Mouse (Mus musculus): ENCODE results near the gene BC024978. TPM values are rescaled to one million over a fixed set of nuclear protein-coding genes. Genes with fewer than 3 reads are reported as not detected.
A peak's percentile ranks its signal among the peaks of the same experiment; 100 is the strongest.

Gene BC024978
- polyA plus RNA-seq, 1 experiment from 2014 or later: 4.0 TPM

DNA sequence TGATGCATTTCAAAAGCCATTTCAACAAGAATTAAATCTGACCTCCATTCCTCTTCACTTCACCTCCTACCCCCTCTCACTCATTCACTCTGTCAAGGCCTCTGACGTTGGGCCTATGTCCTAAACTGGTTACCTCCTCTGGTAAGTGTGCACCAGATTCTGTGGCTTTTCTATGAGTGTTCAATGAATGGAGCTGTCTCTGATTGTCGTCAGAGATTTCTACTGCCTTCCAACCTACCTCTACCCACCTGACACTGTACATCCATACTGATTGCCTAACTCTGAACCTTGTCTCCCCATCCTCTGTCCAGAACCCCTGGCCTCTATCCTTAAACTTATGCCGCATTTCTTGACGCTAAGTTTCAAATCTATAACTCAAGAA lies 17.6 kb upstream of the BC024978 start:
- Histone ChIP-seq H3K27ac (peak overlapping the region; percentile 93), H3K27me3 (no peaks in the 10 kb centered on the region), H3K9me3 (no peaks in the 10 kb centered on the region), H3K36me3 (peaks cover 25% of the 10 kb centered on the region), H3K9ac (replicated peaks) (0 out of 2 replicates have a peak overlapping the region, but pooled peaks have one; percentile 40), H3K4me2 (peak overlapping the region; percentile 57), H3K4me3 (replicated peaks) (peak overlapping the region; percentile 65), H3K4me1 (replicated peaks) (peaks cover 3% of the 10 kb centered on the region; the same call in 1 of the 2 replicates)
- WGBS: 24% methylated on average over 4 of the region's 4 CpGs
- no peak for ATAC-seq (ENCODE audit: insufficient number of reproducible peaks, insufficient read depth, low FRiP score, low TSS enrichment, low read depth)

DNA sequence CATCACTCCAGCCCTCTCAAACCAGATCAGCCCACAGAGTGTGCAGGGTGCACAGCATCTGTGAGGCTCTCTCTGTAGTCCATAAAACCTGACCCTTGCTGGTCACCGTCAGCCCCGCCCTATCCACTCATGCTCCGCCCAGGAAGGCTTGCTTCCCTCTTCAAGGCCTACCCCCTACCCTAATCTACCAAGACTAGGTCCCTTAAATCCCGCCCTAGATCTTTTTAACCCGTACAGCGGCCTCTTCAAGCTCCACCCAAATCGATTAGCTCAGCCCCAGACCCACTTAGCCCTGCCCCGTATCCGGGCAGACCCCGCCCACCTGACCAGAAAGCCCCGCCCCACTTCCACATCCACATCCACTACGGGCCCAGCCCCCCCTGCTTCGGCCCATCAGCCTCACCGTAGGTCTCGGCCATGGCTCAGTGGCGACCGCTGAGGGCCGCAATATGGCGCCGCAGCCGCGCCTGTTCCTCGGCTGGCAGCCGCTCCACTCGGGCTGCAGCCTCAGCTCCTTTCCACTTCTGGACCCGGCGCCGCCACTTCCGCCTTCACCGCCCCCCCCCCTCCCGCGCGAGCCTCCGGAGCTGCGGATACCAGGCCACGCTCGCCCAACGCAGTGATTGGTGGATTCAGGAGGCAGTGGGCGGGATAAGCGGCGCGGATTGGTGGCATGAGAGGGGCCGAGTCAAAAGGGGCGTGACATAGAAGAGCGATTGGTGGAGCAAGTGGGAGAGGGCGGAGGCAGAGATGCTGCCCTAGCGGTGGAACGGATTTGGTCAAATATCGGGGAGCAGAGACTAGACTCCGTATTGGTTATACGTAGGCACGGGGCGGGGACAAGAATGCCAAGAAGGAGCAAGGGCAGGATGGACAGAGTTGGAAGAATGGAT lies 17.0 kb upstream of the BC024978 start, which contains the start of gene Rab4b:
Gene Rab4b (minus strand): TSS at position 573 of the 893 bp plus-strand sequence.
- Histone ChIP-seq H3K9me3 (no peaks in the 10 kb centered on the region), H3K9ac (replicated peaks) (peak within 1 kb of the TSS; percentile 54), H3K4me1 (replicated peaks) (peaks cover 3% of the 10 kb centered on the region; the same call in 1 of the 2 replicates), H3K27me3 (no peaks in the 10 kb centered on the region), H3K4me2 (peak within 1 kb of the TSS; percentile 57), H3K27ac (peak within 1 kb of the TSS; percentile 93), H3K36me3 (peaks cover 27% of the 10 kb centered on the region), H3K4me3 (replicated peaks) (peak within 1 kb of the TSS; percentile 65)
- peak; percentile 96 for ATAC-seq (ENCODE audit: insufficient number of reproducible peaks, insufficient read depth, low FRiP score, low TSS enrichment, low read depth)
- WGBS: under 1% methylated on average over 52 of the region's 53 CpGs

DNA sequence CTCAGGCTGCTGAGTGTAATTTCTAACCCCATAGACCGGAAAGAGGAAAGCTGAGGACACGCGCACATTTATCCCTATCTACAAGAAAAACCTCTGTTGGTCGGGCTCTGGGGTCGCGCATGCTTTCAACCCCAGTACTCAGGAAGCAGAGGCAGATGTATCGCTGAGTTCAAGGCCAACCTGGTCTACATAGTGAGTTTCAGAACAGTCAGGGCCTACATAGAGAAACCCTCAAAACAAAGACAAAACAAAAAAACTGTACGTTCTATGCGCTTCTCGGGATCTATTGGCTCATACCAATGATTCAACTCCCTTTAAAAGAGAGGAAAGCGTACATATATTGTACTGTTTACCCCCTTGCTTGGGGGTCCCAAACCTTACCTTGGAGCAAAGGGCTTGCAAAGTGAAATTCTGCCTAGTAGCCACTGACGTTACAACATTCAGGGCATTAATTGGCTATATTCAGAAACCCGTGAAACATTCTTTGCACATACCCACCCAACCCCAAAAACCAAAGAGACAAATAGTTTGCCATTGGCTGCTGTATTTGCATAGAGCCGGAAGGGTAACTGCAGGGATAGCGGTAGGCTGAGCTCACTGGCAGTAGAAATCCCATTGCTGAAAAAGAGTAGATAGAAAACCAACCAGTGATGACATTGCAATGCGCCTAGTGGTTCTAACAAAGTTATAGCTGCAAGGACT lies 16.2 kb upstream of the BC024978 start:
- Histone ChIP-seq H3K9me3 (no peaks in the 10 kb centered on the region), H3K9ac (replicated peaks) (0 out of 2 replicates have a peak overlapping the region, but pooled peaks have one; percentile 12), H3K27ac (peak overlapping the region; percentile 68), H3K36me3 (peaks cover 26% of the 10 kb centered on the region), H3K4me1 (replicated peaks) (peaks cover 3% of the 10 kb centered on the region; the same call in 1 of the 2 replicates), H3K4me2 (peak overlapping the region; percentile 57), H3K4me3 (replicated peaks) (peak overlapping the region; percentile 65), H3K27me3 (no peaks in the 10 kb centered on the region)
- no peak for ATAC-seq (ENCODE audit: insufficient number of reproducible peaks, insufficient read depth, low FRiP score, low TSS enrichment, low read depth)
- 48% methylated on average over 16 of the region's 16 CpGs for WGBS

DNA sequence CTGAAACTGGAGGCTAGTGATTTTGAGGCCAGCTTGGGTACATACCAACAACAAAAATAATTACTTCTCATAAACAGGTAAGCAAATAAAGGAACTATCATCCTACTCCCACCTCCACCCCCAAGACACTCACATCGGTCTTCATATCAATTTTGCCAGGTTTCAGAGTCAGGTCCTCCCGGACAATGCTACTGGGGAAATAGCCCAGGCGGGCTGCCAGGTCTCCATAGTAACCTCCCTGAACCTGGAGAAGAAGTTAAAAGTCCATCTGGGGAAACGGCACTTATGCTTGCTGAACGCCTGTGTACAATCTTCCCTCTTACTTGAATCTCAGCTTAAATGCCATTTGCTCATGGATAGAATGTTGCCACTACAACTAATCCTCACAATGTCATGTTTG lies 15.5 kb upstream of the BC024978 start:
- WGBS: 81% methylated on average over 5 of the region's 5 CpGs
- Histone ChIP-seq H3K36me3 (peaks cover 26% of the 10 kb centered on the region), H3K27ac (peak overlapping the region; percentile 86; the same call in 1 of the 2 replicates), H3K27me3 (no peaks in the 10 kb centered on the region), H3K4me1 (replicated peaks) (peaks cover 3% of the 10 kb centered on the region; the same call in 1 of the 2 replicates), H3K4me2 (peak overlapping the region; percentile 57), H3K9ac (replicated peaks) (no peak overlapping the region), H3K4me3 (replicated peaks) (peak overlapping the region; percentile 65), H3K9me3 (0 out of 2 replicates have a peak, but pooled peaks cover under 1% of the 10 kb centered on the region)
- no peak for ATAC-seq (ENCODE audit: insufficient number of reproducible peaks, insufficient read depth, low FRiP score, low TSS enrichment, low read depth)

DNA sequence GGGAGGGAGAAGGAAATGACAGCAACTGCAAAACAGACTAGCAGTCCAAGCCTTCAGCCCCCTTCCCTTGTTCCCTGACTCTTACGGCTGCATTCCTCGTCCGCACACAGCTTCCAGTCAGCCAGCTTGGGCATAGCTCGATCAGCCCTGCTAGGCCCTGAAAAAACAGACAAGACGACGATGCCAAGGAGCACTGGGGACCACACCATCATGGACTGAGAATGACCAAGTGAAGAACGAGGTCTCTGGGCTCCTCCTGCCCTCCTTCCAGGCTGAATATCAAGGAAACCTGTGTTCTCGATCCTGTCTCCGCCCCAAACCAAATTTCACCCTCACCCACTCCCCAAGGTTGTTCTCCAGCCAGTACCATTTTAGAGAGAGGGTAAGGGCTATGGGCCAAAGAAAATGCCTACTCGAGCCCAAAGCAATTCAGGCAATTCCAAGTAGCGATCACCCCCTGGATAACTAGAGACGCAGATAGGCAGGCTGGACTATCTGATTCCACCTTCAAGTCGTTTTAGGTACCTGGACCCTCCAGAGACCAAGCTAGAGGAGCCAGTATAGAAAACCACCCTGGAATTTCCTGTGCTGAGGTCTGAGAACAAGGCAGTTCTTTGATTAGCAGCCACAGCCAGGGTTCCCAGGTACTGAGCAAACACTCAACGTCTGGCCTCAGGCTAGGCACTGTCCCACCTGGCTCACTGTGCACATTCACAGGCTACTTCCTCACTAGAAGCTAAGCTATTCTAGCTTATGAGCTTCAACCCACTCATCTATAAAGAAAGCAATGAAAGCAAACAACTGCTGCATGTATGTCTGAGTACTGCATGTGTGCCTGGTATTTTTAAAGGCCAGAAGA lies 14.5 kb upstream of the BC024978 start, which contains the start of the genes Gm21983 and Mia:
Gene Gm21983 (minus strand): TSS at position 250 of the 859 bp plus-strand sequence.
Gene Mia (minus strand): TSS at position 321 of the 859 bp plus-strand sequence.
- Histone ChIP-seq H3K4me3 (replicated peaks) (peak within 1 kb of the TSS; percentile 65), H3K4me2 (peak within 1 kb of the TSS; percentile 57)

DNA sequence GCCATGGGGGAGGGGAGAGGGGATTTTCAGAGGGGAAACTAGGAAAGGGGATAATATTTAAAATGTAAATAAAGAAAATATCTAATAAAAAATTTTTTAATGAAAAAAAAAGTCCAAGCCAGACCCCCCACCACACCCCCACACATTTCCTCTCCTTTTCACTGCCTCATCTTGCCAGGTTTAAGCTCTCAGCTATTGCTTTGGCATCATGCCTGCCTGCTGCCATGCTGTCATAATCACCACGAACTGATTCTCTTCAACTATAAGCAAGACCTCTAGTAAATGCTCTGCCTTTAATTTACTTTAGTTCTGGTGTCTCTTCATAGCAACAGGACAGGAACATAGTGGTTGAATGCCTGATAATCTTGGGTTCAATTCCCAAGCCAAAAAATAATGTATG lies 13.1 kb upstream of the BC024978 start:
- H3K4me3 ChIP-seq (replicated peaks): no peak overlapping the region
- H3K36me3 ChIP-seq: peaks cover 47% of the 10 kb centered on the region
- H3K9me3 ChIP-seq: peaks cover 9% of the 10 kb centered on the region; the same call in 1 of the 2 replicates
- H3K4me2 ChIP-seq: no peak overlapping the region
- H3K27me3 ChIP-seq: no peaks in the 10 kb centered on the region
- H3K9ac ChIP-seq (replicated peaks): no peak overlapping the region
- H3K27ac ChIP-seq: no peak overlapping the region
- WGBS: 84% methylated on average over 1 of the region's 1 CpGs
- peaks cover 3% of the 10 kb centered on the region; the same call in 1 of the 2 replicates for H3K4me1 ChIP-seq (replicated peaks)
- no peak for ATAC-seq (ENCODE audit: insufficient number of reproducible peaks, insufficient read depth, low FRiP score, low TSS enrichment, low read depth)

More for the DNA sequence above, 14.5 kb upstream of the BC024978 start, which contains the start of the genes Gm21983 and Mia:
- peak within 1 kb of the TSS; percentile 23; the same call in 1 of the 2 replicates for H3K9ac ChIP-seq (replicated peaks)
- H3K27ac ChIP-seq: peak within 1 kb of the TSS; percentile 86
- peaks cover 9% of the 10 kb centered on the region; the same call in 1 of the 2 replicates for H3K9me3 ChIP-seq
- H3K27me3 ChIP-seq: no peaks in the 10 kb centered on the region
- H3K4me1 ChIP-seq (replicated peaks): peaks cover 3% of the 10 kb centered on the region; the same call in 1 of the 2 replicates
- WGBS: 64% methylated on average over 14 of the region's 14 CpGs
- H3K36me3 ChIP-seq: peaks cover 32% of the 10 kb centered on the region
- ATAC-seq (ENCODE audit: insufficient number of reproducible peaks, insufficient read depth, low FRiP score, low TSS enrichment, low read depth): no peak

DNA sequence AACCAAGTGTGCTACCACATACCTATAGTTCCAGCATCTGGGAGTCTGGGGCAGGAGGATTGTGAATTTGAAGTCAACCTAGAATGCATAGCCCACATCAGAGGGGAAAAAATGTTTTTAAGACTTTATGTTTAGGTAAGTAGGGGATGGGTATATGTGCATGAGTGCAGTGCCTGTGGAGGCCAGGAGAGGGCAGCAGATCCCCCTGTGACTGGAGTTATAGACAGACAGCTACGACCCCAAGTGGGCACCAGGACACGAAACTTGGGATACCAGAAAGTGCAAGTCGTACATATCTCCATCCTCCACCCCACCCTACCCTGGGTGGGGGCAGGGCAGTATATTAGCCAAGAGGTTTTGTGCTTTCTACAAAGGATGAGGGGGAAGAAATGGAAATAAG lies 10.6 kb upstream of the BC024978 start:
- Histone ChIP-seq H3K27me3 (no peaks in the 10 kb centered on the region), H3K4me1 (replicated peaks) (no peaks in the 10 kb centered on the region), H3K27ac (no peak overlapping the region), H3K36me3 (peaks cover 71% of the 10 kb centered on the region), H3K9ac (replicated peaks) (no peak overlapping the region), H3K9me3 (peaks cover 9% of the 10 kb centered on the region; the same call in 1 of the 2 replicates), H3K4me3 (replicated peaks) (no peak overlapping the region), H3K4me2 (no peak overlapping the region)
- 75% methylated on average over 3 of the region's 3 CpGs for WGBS
- ATAC-seq (ENCODE audit: insufficient number of reproducible peaks, insufficient read depth, low FRiP score, low TSS enrichment, low read depth): no peak

DNA sequence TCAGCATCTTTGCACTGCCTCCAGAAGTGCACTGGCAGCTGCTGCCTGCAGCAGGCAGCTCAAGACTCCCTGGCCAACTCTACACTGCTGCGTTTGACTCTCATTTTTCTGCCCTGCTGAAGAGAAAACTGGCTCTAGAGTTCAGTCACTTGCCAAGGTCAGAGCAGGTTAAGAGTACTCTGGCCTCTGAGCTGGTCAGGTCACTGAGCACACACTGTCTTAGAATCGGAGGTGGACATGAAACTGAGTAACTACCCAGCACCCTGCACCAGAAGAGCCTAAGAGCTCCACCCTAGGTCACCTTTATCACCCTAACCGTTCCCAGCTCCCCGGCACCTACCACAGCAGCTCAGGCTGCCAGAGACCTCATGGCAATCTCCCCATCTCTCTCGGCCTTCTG lies 9.6 kb upstream of the BC024978 start:
- H3K9ac ChIP-seq (replicated peaks): no peak overlapping the region
- peaks cover 82% of the 10 kb centered on the region for H3K36me3 ChIP-seq
- no peaks in the 10 kb centered on the region for H3K27me3 ChIP-seq
- peaks cover 9% of the 10 kb centered on the region; the same call in 1 of the 2 replicates for H3K9me3 ChIP-seq
- no peak for ATAC-seq (ENCODE audit: insufficient number of reproducible peaks, insufficient read depth, low FRiP score, low TSS enrichment, low read depth)
- no peak overlapping the region for H3K4me3 ChIP-seq (replicated peaks)
- 92% methylated on average over 5 of the region's 5 CpGs for WGBS
- H3K4me2 ChIP-seq: no peak overlapping the region
- H3K4me1 ChIP-seq (replicated peaks): no peaks in the 10 kb centered on the region
- H3K27ac ChIP-seq: no peak overlapping the region

DNA sequence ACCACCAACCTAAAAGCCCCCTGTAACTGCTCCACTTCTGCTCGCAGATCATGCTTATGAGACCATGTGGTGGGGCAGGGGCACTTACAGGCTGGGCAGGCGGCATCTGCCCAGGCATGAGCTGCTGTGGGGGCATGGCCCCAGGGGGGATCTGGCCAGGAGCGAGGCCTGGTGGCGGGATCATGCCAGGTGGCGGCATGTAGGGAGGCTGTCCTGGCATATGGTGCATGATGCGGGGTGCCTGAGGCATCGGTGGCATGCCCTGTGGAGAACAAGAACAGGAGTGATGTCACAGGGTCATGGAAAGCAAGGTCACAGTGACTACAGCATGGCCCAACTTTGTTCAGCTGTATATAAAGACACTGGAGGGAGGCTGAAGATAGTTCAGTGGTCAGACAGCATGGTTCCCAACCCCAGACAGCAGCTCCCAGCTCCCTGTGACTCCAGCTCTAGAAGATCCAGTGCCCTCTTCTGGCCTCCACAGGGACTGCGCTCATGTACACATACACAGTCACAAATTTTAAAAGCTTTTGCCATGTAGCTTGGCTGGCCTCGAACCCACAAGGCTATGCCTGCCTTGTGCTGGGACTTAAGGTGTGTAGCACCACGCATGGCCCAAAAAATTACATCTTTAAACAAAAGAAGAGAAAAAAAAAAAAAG lies 6.2 kb upstream of the BC024978 start:
- no peak overlapping the region for H3K4me2 ChIP-seq
- H3K4me3 ChIP-seq (replicated peaks): no peak overlapping the region
- H3K27ac ChIP-seq: no peak overlapping the region
- H3K9me3 ChIP-seq: peaks cover 9% of the 10 kb centered on the region; the same call in 1 of the 2 replicates
- peaks cover 7% of the 10 kb centered on the region for H3K4me1 ChIP-seq (replicated peaks)
- ATAC-seq (ENCODE audit: insufficient number of reproducible peaks, insufficient read depth, low FRiP score, low TSS enrichment, low read depth): no peak; the same call in 1 of the 2 replicates
- WGBS: 97% methylated on average over 10 of the region's 10 CpGs
- H3K9ac ChIP-seq (replicated peaks): no peak overlapping the region
- H3K27me3 ChIP-seq: no peaks in the 10 kb centered on the region
- peaks cover 97% of the 10 kb centered on the region for H3K36me3 ChIP-seq

DNA sequence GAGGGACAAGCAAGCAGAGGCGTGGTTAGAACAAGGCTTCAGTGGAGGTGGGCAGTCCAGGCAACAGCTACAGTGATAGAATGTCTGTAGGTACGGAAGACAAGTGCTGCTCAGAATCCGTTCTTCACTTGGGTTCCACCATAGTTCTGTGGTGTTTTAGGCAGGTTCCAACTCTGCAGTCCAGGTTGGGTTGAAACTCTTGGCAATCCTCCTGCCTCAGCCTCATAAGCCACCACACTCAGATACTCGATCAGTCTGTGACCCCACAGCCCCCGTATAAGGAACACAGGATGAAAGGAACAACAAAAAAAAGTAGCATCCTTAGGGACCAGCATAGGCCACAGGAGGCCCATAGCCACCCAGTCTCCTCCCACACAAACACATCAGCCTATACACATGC lies 3.1 kb upstream of the BC024978 start:
- no peak overlapping the region for H3K4me3 ChIP-seq (replicated peaks)
- H3K4me2 ChIP-seq: no peak overlapping the region
- H3K27ac ChIP-seq: no peak overlapping the region
- peaks cover 15% of the 10 kb centered on the region for H3K4me1 ChIP-seq (replicated peaks)
- peaks cover 67% of the 10 kb centered on the region for H3K36me3 ChIP-seq
- ATAC-seq (ENCODE audit: insufficient number of reproducible peaks, insufficient read depth, low FRiP score, low TSS enrichment, low read depth): no peak
- no peaks in the 10 kb centered on the region for H3K9me3 ChIP-seq
- H3K27me3 ChIP-seq: no peaks in the 10 kb centered on the region
- 94% methylated on average over 5 of the region's 5 CpGs for WGBS
- H3K9ac ChIP-seq (replicated peaks): no peak overlapping the region
